Mouse (Mus musculus) liver, embryonic 14.5 days (tissue): ENCODE results near the gene Anpep.

ENCODE experiments used
- CTCF ChIP-seq: IDR thresholded peaks from 2 replicates; pipeline ENCODE4 v1.5.1; 2016; ENCODE audit warnings: antibody characterized with exemption, low read depth, control low read depth
- EP300 ChIP-seq: IDR thresholded peaks from 2 replicates; pipeline ENCODE4 v1.6.1; 2016; ENCODE audit warnings: antibody characterized with exemption, low read depth

GRCm38 (mm10) chr7:79881901-79882300 is 21.0 kb upstream of the Anpep start:
- TF ChIP-seq CTCF (no peak), EP300 (no peak)
